Mouse (Mus musculus): ENCODE measurements around the gene Tbc1d22a.

Tbc1d22a gene

DNA sequence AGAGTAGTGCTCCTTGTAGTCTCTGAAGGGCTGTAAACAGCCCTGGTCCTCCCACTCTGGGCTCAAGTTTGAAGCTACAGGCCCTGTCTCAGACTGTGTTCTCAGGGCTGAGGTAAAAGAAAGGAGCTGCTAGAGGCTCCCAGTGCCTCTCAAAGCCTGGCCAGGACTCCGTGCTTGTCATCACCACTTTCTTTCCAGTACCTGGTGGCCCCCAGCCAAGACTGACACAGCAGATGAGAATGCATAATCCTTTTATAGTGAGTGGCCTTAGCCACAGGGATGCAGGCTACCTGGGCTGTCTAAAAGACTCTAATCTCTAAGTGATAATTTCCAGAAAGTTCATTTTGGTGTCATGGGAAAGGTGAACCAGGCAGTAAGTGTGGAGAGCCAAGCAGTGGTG, 54.3 kb downstream of the Tbc1d22a start:
- CTCF ChIA-PET, result no interaction called here

DNA sequence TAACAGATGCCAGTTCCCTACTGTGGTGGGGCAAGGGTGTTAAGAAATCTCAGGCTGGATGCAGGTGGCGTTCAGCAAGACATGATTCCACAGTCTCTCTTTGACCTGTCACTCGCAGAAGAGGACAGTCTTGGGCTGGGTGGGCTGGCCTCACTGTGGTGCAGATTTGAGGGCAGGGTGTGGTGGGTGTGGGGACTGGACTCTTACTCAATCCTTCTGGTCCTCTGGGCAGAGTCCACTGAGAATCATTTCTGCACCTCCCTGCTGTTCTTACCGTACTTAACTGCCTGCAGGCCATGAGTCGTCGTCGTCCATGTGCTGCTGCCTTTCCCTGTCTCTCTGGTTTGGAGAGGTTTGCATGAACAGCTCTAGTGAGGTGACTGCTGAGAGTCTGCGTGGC, 61.5 kb downstream of the Tbc1d22a start:
- CTCF ChIA-PET, result interaction anchor here (0.5 kb wide), 1 partner anchor 1202 kb away, joined by 3 read pairs; no protein-coding TSS in a partner anchor

DNA sequence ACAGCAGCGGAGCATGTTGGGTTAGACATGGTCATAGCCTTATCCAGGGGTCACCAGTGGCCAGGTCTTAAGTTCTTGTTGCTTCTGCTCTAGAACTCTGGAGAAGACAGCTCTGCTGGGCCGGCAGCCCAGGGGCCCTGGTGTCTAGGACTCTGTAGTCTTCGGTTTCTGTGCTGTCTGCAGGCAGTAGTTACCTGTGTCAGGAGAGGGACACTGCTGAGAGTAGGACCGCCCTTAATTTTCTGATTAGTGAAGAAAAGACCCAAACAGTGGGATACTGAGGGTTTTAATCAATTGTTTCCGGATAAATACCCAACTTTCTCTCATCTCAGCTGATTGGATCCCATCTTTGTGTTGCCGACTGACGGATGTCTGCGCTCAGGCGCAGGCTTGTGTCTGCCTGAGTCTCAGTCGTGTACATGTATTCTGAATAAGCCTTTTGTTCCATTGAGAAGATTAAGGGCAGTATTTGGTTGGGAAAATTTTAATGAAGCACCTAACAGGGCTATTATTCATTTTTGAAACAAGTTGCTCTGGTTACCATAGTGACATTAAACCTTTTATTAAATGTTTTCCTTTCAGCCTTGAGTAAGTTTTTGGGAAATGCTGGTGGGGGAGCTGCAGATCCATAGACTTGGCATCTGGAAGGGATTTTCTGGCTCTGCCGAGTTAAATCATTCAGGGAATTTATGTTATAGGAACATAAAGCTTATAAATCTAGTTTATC, 62.4 kb downstream of the Tbc1d22a start:
- CTCF ChIA-PET, result interaction anchor here (0.5 kb wide), 1 partner anchor 1201 kb away, joined by 3 read pairs; no protein-coding TSS in a partner anchor

DNA sequence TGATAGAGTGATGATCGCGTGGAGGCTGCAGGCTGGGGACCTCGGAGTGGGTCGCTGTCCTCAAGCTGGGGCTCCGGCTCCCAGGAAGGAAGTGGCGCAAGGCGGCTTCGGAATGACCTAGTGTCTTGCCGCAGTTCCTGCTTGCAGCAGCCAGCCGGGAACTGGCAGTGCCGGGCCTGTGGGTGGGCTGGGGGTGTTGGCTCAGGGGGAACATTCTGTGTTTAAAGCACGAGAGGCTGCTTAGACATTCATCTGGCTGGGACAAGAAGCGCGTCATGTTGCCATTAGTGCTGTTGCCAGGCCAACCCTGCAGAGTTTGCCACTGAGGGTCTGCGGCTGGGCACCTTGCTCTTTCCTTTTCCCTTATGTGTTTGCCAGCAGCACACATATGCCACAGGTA, 63.2 kb downstream of the Tbc1d22a start:
- CTCF ChIA-PET, result no interaction called here

DNA sequence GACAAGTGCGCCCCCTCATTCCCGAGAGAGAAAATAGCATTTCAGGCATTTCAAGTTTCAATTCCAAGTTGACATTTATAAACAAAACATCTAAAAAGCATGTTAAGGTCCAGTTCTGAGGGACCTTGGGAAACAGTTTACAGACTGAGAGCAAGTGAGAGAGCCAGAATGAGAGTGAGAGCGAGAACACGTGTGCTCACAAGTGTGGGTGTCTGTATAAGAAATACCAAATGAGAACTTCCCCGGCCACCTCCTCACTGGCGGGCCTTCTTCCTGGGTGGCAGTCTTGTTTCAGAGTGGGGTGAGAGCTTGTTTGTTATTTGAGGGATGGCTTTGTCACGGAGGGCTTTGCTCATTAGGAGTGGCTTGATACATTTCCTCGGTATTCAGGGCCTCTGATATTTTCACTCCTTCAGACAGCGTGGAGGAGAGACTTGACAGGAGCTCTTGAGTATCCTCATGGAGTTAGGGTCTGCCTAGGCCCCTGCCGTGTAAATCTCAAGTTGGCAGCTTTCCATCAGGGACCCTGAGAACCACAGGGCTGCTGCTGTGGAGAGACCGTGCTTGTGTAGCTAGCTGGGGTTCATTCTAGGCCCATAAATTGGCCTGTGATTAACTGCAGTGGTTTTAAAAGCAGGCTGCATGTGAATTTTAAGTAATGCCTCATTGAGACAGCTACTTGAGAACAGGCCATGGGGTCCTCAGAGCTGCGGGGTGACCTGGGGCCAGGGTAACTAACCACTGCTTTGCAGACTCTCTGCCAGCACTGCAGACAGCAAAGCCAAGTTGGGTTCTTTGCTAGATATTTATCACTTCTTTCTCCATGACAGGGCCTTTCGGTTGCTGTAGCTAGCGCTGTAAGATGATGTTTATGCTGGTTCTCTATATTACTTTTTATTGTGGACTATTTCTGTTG, 65.1 kb downstream of the Tbc1d22a start:
- CTCF ChIA-PET, result no interaction called here

DNA sequence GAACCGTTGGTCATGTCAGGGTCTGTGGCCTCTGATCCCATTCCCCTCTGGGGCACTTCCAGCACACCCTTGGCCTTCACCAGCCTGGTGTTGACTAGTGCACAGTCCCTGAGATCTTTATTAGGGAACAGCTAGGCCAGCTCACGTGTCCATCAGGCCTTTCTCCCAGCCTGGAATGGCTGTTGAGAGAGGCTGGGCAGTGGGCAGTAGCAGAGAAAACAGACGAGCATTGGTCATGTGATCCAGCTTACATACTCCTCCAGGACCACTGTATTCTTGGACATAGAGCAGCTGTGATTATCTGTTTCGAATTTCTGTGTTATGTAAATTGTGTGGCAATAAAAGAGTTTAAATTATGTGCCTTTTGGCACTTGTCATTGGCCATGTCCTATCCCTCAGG, 65.9 kb downstream of the Tbc1d22a start:
- CTCF ChIA-PET, result no interaction called here

DNA sequence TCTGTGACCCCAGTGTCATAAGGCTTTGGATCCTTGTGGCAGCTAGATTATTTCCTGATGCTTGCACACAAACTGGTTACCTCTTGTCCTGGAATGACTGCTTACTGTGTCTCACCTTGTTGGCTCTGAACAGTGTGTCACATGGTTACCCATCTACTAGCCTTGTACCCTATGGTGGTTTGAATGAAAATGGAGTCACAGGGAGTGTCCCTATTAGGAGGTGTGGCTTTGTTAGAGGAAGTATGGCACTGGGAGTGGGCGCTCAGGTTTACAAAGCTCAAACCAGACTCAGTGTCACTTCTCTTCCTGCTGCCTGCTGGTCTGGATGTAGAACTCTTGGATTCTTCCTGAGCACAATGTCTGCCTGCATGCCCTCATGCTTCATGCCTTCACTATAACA, 69.0 kb downstream of the Tbc1d22a start:
- CTCF ChIA-PET, result no interaction called here

DNA sequence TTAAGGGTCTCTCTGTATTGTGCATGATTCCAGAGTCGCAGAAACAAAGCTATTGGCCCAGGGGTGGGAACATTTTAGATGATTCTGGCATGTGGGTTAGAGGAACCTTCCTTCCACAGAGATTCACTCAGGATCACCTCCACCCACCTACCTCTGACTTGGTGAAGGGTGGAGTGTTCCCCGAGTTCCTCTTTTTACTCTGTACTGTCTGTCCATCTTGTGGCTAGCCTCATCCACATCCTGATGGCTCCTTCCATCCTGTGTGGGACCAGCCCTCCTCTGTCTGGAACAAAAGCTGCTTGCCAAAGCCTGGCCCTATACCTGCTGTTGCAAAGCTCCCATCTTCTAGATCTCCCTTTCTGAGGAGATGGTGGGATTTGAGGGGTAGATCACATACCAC, 71.0 kb downstream of the Tbc1d22a start:
- CTCF ChIA-PET, result interaction anchor here (0.6 kb wide), 1 partner anchor 297 kb away, joined by 4 read pairs; no protein-coding TSS in a partner anchor

DNA sequence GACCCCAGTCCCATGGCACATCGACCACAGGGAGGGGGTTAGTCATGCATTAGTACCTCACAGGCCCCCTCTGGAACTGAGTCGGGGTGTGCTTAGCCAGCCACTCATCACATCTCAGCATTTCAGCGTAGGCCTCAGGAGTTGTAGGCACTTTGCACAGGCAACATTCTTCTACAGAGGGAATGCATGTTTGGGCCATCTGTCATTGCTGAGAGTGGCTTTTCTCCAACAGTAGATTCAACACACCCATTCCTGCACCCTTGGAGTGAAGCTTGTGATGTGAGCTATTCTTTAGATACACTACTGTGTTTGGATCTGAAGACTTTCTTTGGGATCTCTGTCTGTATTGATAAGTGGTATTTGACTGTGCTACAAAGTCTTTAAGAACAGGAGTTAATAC, 75.8 kb downstream of the Tbc1d22a start:
- CTCF ChIA-PET, result no interaction called here

DNA sequence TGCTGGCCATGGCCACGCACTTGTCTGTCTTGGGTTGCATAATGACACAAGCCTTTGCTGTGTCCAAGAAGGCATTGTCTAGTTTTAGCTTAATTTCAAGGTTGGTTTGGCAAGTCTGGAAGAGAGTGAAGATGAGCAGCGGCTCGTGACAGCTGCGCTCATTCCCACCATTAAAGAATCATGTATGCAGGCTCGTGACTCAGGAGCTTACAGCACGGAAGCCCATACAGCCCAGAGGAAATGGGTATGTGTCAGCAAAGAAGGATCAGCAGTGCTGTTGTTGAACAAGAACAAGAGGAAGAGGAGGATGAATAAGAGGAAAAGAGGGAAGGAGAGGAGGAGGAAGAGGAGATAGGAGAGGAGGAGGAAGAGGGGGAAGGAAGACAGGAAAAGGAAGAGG, 78.0 kb downstream of the Tbc1d22a start:
- CTCF ChIA-PET, result no interaction called here

DNA sequence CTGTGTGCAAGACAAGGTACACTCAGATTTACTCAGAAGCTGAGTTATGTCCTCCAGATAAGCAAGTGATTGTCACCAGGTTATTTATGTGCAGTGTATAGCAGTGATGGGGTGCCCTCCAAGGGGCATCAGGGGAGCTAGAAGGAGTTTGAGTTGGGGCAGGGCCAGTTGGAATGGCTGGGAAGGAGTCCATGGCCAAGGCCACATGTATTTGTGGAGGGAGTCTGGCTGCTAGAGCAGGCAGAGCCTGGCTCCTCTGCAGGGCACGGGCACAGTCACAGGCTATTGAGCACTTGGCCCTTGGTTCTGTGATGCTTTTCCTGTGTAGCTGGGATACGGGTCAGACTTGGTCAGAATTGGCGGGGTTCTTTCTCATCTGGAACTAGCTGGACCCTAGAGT, 80.2 kb downstream of the Tbc1d22a start:
- CTCF ChIA-PET, result no interaction called here

DNA sequence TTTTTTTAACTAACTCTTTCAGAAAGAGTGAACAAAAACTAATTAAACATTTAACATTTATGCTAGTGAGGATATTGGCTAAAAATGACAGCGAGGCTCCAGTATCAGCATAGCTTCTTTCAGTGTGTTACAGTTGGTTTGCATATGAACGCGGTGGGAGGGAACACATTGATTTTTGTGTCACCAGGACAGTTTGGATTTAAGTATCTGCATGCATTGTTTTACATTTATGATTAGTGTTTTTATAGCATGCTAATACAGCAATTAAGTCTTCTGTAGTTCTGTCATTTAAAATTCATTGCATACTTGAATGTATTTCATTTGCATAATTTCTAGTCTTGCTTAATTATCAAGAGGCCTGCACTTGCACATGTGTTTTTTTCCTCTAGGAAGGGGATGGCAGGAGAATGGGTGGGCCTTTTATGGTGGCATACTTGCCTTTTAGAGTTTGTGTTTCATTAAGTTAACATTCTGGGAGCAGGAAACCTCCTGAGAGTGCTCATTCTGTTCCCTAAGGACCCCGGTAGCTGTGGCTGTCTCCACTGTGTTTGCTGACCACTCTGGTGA, 81.5 kb downstream of the Tbc1d22a start:
- CTCF ChIA-PET, result no interaction called here

DNA sequence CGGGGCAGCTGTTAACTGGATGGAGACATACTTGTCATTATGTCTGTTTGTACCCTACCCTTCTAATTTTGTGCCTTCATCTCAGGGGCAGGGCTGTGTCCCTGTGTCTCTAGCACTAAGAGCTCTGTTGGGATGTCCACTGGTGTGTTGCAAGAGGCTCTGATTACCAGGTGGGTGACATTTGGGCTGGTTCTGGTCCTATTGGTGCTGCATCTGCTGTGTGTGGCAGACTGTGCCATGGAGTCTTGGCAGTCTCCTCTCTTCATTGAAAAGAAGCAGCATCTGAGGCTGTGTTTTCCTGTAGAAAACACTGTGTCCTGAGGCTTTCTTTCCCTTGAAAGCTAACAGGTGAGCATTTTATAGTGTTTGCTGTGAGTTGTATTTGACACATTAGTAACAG, 83.0 kb downstream of the Tbc1d22a start:
- CTCF ChIA-PET, result no interaction called here

DNA sequence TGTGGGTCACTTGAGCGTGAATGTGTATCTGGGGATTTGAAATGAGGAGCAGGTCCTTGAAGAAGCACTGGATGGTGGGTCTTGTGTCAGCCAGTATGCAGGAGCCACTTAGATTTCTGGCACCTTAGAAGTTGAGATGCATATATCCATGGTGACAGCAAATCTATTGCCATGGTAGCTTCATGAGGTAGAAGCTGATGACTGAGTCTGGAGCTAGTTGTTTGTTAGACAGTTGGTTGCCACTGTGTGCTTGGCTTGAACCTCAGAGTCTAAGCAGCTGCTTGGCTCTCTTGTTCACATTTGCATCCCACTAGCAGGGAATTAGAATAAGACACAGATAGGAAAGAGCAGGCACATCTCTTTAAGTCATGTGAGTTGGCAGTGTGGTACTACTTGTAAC, 89.6 kb downstream of the Tbc1d22a start:
- CTCF ChIA-PET, result no interaction called here

DNA sequence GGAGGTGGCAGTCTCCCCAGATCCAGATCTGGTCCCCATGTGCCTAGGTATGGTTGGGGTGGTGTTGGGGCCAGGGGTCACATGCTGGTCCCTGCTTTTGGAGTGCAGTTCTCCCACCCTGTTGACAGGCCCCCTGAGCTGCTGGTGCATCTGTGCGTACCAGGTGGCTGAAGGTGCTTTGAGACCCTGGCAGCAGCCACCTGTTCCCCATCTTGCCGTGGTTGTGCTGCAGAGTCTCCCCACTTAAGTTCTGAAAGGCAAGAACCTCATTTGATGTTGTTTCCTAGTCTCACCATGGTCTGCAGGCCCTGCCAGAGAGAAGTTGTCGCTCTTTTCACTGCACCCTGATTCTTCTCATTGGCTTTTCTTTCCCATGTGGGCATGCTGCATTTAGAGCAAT, 90.6 kb downstream of the Tbc1d22a start:
- CTCF ChIA-PET, result no interaction called here

DNA sequence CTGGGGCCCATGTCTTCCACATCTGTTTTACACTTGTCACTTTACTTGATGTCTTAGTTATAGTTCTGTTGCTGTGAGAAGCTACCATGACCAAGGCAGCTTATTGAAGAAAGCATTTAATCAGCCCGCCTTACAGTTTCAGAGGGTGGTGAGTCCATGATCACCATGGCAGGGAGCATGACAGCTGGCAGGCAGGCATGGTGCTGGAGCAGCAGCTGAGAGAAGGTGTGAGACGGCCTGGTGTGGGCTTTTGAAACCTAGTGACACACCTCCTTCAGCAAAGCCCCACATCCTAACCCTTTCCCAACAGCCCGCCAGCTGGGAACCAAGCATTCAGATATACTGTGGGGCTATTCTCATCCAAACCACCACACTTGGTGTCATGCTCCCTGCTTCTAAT, 91.0 kb downstream of the Tbc1d22a start:
- CTCF ChIA-PET, result no interaction called here

DNA sequence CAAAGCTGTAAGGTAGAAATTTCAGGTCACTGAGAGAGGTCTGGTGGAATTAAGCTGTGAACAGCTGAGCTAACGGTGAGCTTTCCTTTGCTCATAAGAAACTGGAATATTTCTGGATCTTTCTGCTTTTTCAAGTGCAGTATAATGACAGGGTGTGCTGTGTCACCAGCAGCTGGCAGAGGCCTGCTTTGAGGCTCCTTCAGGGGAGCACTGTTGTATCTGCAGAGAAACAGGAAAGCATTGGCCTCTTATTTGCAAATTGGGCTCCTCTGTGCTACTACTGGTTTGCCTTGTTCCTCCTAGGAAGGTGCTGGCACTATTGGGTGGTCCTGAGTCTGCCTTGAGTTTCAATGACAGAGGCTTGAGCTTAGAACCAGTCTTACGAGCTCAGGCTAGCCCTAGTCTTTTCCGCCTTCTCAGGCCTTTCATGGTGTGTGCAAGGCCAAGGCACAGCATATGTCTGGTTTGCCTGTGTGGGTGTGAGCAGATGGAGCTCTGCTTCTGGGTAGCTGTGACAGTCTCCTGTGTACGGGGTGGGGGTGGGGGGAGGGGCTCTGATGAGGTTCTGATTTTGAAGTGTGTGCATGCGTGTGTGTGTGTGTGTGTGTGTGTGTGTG, 95.1 kb downstream of the Tbc1d22a start:
- CTCF ChIA-PET, result no interaction called here

DNA sequence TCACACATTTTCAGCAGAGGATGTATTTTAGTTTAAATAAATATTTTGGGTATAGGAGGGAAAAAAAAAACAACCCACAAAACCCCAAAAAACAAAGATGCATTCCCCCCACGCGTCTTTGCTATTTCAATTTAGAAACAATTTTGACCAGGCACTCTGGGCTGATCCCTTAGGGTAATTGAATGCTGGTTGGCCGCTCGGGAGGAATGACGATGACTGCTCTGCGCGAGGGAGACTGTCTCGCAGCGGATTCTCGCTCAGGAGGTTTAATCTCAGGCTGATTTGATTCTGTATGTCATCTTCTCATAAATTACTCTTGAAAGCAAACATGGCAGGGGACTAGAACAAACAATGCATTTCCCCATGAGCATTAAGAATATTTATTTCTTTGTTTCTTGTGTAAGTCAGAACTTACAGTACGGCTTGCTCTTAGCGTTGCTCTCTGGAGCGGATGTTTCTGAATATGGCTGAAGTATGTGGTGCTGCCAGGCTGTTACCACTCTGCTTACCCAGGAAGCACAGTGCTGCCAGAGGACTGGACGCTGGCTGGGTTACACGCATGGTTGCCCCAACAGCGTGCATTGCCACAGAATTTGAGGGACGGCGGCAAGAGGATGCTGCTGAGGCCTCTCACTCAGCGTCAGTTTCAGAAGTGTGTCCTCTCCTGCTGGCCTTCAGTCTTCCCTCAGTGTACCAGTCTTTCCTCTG, 106.7 kb downstream of the Tbc1d22a start:
- CTCF ChIA-PET, result no interaction called here

DNA sequence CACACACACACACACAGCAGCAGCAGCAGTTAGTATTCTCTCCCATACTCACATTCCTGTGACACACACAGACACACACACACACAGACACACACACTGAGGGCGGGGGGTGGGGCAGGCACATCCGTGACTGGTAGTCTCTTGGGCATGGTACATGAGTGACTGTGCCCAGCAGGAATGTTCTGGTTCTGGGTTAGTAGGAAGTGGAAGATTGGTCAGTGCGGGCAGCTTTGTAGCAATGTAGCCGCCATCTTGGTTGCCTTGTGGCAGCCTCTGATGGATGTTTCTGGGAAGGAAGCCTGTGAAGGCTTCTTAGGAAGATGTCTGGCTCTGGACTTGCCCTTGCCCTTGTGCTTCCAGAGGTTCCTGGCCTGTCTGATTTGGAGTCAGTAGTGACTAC, 112.1 kb downstream of the Tbc1d22a start:
- CTCF ChIA-PET, result no interaction called here

DNA sequence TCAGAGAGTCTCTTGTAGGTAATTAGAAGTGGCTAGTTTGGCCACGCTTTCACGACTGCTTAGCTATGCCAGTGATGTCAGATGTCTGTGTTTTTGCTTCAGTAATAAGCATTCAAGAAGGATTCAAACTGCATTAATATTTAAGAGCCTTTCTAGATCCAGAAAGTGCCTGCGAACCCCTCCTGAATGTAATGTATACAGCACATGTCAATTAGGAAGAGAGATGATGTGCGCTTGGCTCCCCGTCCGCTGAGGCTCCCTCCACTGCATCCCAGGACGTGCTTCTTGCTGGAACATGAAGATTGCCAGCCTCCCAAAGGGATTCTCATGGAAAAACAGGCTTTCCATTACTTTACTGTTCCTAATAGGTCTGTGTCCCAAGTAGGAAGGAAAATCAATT, 115.7 kb downstream of the Tbc1d22a start:
- CTCF ChIA-PET, result no interaction called here

DNA sequence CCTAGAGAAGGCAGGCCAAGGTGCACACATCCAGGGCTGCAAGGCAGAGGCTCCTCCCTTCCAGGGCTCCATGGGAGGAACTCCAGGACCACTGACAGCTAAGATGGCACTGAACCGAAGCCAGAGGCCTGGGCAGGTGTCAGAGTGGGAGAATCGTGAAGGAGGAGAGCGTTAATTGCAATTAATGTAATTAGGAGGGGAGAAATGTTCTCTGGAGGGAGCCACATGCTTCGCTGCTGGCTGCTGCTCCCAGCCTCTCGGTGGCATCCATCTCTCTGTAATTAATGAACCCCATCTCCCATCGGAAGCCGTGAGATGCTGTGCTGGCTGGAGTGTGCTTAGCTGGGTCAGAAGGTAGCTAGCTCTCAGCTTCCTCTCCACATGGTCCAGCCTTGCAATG, 116.2 kb downstream of the Tbc1d22a start:
- CTCF ChIA-PET, result no interaction called here

All from spleen, embryonic (tissue).